Mouse (Mus musculus) forelimb bud, embryonic 11.5 days (tissue): ENCODE results near the gene Fam3c.

Experiments used
- DNase-seq: peaks from one replicate; pipeline ENCODE4 v3.0.0-alpha.2; 2012; ENCODE audit warnings: low read depth, low spot score

Fam3c gene

GRCm38 (mm10) chr6:22354031-22354430 lies 2.0 kb downstream of the Fam3c start:
- DNase-seq: no peak

GRCm38 (mm10) chr6:22351551-22351950 lies 4.5 kb downstream of the Fam3c start:
- no peak for DNase-seq

- no peak for DNase-seq
These were observed 5.8 kb downstream of the Fam3c start for GRCm38 (mm10) chr6:22350239-22350571.

GRCm38 (mm10) chr6:22349531-22350238 lies 6.4 kb downstream of the Fam3c start:
- DNase-seq: no peak

- no peak for DNase-seq
These were observed 7.1 kb downstream of the Fam3c start for GRCm38 (mm10) chr6:22348975-22349374.

- DNase-seq: no peak
These were observed 7.9 kb downstream of the Fam3c start for GRCm38 (mm10) chr6:22348130-22348529.

GRCm38 (mm10) chr6:22347132-22347902 lies 8.7 kb downstream of the Fam3c start:
- no peak for DNase-seq

GRCm38 (mm10) chr6:22344443-22344842 lies 11.6 kb downstream of the Fam3c start:
- no peak for DNase-seq

- DNase-seq: no peak
These were observed 12.3 kb downstream of the Fam3c start for GRCm38 (mm10) chr6:22343706-22344105.

- no peak for DNase-seq
These were observed 12.8 kb downstream of the Fam3c start for GRCm38 (mm10) chr6:22343292-22343691.

- no peak for DNase-seq
These were observed 15.3 kb downstream of the Fam3c start for GRCm38 (mm10) chr6:22340779-22341178.

- no peak for DNase-seq
These were observed 16.1 kb downstream of the Fam3c start for GRCm38 (mm10) chr6:22339763-22340542.

- no peak for DNase-seq
These were observed 23.5 kb downstream of the Fam3c start for GRCm38 (mm10) chr6:22332548-22332947.

- DNase-seq: no peak
These were observed 25.7 kb downstream of the Fam3c start for GRCm38 (mm10) chr6:22330169-22330960.

GRCm38 (mm10) chr6:22327931-22328330 lies 28.1 kb downstream of the Fam3c start:
- DNase-seq: no peak

- DNase-seq: no peak
These were observed 29.0 kb downstream of the Fam3c start for GRCm38 (mm10) chr6:22327091-22327490.

- DNase-seq: no peak
These were observed 29.8 kb downstream of the Fam3c start for GRCm38 (mm10) chr6:22326289-22326688.

GRCm38 (mm10) chr6:22325364-22326072 lies 30.5 kb downstream of the Fam3c start:
- peak; percentile 59 for DNase-seq

GRCm38 (mm10) chr6:22298059-22298458 lies 58.0 kb downstream of the Fam3c start:
- no peak for DNase-seq

- DNase-seq: no peak
These were observed 59.0 kb downstream of the Fam3c start for GRCm38 (mm10) chr6:22297028-22297427.

GRCm38 (mm10) chr6:22293922-22294321 lies 62.1 kb downstream of the Fam3c start:
- DNase-seq: no peak
